In genomic region chrX:86490309-86490708, GRCm38 (mm10) we compare ENCODE assay signal across 7 mouse cellular contexts.
DNase-seq lines count a peak whose midpoint lies in the region; TF ChIP-seq lines count a peak whose summit lies in the region.

No protein-coding gene starts in this region.

- intact Hi-C loops in left cerebral cortex, postnatal 14 days (cut with DNase I) = no loop called here

- H3K27me3 ChIP-seq in MEL (ENCODE audit: control insufficient read depth in 1 of 2, insufficient read depth in 2 of 2, low read length in 2 of 2) = no peaks in the 10 kb centered on the region

- no peak for TF ChIP-seq POLR2A in MEL (IDR thresholded peaks at IDR 0.05; ENCODE audit: control insufficient read depth in 1 of 2, insufficient read depth in 1 of 2, low read depth in 1 of 2, low read length in 2 of 2, poor library complexity in 1 of 2)

- no peak overlapping the region for H3K9ac ChIP-seq in MEL (ENCODE audit: control insufficient read depth, low read depth, low read length, poor library complexity, severe bottlenecking)

- peak; percentile 64 for TF ChIP-seq RAD21 in MEL (IDR thresholded peaks at IDR 0.05; ENCODE audit: low read depth, low read length)

- no peaks in the 10 kb centered on the region for H3K4me1 ChIP-seq in MEL (ENCODE audit: control insufficient read depth in 1 of 2, insufficient read depth in 2 of 2, low read length in 2 of 2)

- TF ChIP-seq EP300 in MEL (IDR thresholded peaks at IDR 0.05; ENCODE audit: low read depth in 1 of 2, low read length in 2 of 2) = no peak

- H3K9me3 ChIP-seq in MEL (replicated peaks; ENCODE audit: insufficient read depth, low read length) = no peaks in the 10 kb centered on the region

- no peak overlapping the region for H3K4me3 ChIP-seq in MEL (ENCODE audit: control insufficient read depth in 1 of 2, insufficient read depth in 1 of 2, low read depth in 2 of 2, low read length in 2 of 2)

- H3K27ac ChIP-seq in MEL (ENCODE audit: control insufficient read depth, low read depth, low read length) = no peak overlapping the region

- TF ChIP-seq CTCF in MEL (IDR thresholded peaks at IDR 0.05 in 2 of 3, conservative IDR thresholded peaks at IDR 0.05 in 1 of 3; ENCODE audit: control insufficient read depth in 1 of 3, insufficient read depth in 1 of 3, low read depth in 2 of 3, low read length in 3 of 3, poor library complexity in 1 of 3, severe bottlenecking in 1 of 3) = peak; percentile 29 to 66 (median 54)

- peak; percentile 3 to 9 for DNase-seq in left cerebral cortex, postnatal 14 days (ENCODE audit: low spot score in 2 of 2)
- no peak for DNase-seq in left cerebral cortex, adult 11 months (ENCODE audit: low spot score)
- peak; percentile 28 for DNase-seq in MEL (ENCODE audit: low read depth, low spot score)
- DNase-seq in adrenal gland, adult 2 months = peak; percentile 18
- DNase-seq in embryo, embryonic 11 days = peak; percentile 10
- DNase-seq in retina, embryonic 14.5 days (ENCODE audit: low spot score) = peak; percentile 63
- no peak for DNase-seq in urinary bladder, postnatal 4 days (ENCODE audit: low spot score in 2 of 2)

- no peaks in the 10 kb centered on the region for H3K36me3 ChIP-seq in MEL (ENCODE audit: control insufficient read depth in 1 of 2, insufficient read depth in 2 of 2, low read length in 2 of 2)

- H3K79me2 ChIP-seq in MEL (ENCODE audit: control insufficient read depth, insufficient read depth, low read length, poor library complexity) = no peaks in the 10 kb centered on the region

TF ChIP-seq in MEL, 35 proteins besides CTCF, POLR2A, EP300 and RAD21:
- no peak for TF ChIP-seq POLR2AphosphoS5 (IDR thresholded peaks at IDR 0.05; ENCODE audit: borderline replicate concordance, low read depth, low read length)
- TF ChIP-seq NELFE (IDR thresholded peaks at IDR 0.05; ENCODE audit: low read depth, low read length) = no peak
- peak; percentile 53 for TF ChIP-seq SMC3 (IDR thresholded peaks at IDR 0.05; ENCODE audit: low read depth, low read length)
- TF ChIP-seq MAFK (IDR thresholded peaks at IDR 0.05; ENCODE audit: borderline replicate concordance, low read depth, low read length) = no peak
- TF ChIP-seq MXI1 (IDR thresholded peaks at IDR 0.05; ENCODE audit: low read depth, low read length) = no peak
- no peak for TF ChIP-seq GATA1 (IDR thresholded peaks at IDR 0.05; ENCODE audit: low read depth, low read length)
- no peak for TF ChIP-seq CHD2 (IDR thresholded peaks at IDR 0.05; ENCODE audit: low read length)
- TF ChIP-seq MAX (IDR thresholded peaks at IDR 0.05; ENCODE audit: low read length) = no peak
- TF ChIP-seq ZNF384 (IDR thresholded peaks at IDR 0.05; ENCODE audit: low read depth, low read length) = no peak
- no peak for TF ChIP-seq NRF1 (IDR thresholded peaks at IDR 0.05; ENCODE audit: insufficient read depth, low read depth, low read length, poor library complexity, severe bottlenecking)
- no peak for TF ChIP-seq JUND (IDR thresholded peaks at IDR 0.05; ENCODE audit: low read depth, low read length)
- no peak for TF ChIP-seq TCF12 (IDR thresholded peaks at IDR 0.05; ENCODE audit: low read depth, low read length)
- TF ChIP-seq BHLHE40 (IDR thresholded peaks at IDR 0.05; ENCODE audit: borderline replicate concordance, low read depth, low read length) = no peak
- TF ChIP-seq ZC3H11A (IDR thresholded peaks at IDR 0.05; ENCODE audit: low read depth, low read length) = 0 out of 2 replicates have a peak, but pooled peaks have one; percentile 35
- TF ChIP-seq MAZ (IDR thresholded peaks at IDR 0.05; ENCODE audit: low read depth, low read length) = no peak
- TF ChIP-seq HCFC1 (IDR thresholded peaks at IDR 0.05; ENCODE audit: low read depth, low read length) = no peak
TF ChIP-seq in MEL: peak in this region for 2.

Comparison
In these comparisons a context has a peak if more than half of its experiments do, and no peak if none do; other contexts are left out.
1. DNase-seq: peak in left cerebral cortex, postnatal 14 days (2 of 2), MEL (single experiment), adrenal gland, adult 2 months (single experiment), embryo, embryonic 11 days (single experiment) and retina, embryonic 14.5 days (single experiment); none in left cerebral cortex, adult 11 months (single experiment) and urinary bladder, postnatal 4 days (0 of 2).